Mouse (Mus musculus): Measurements from ENCODE around the gene Alkbh3.

Gene Alkbh3

DNA sequence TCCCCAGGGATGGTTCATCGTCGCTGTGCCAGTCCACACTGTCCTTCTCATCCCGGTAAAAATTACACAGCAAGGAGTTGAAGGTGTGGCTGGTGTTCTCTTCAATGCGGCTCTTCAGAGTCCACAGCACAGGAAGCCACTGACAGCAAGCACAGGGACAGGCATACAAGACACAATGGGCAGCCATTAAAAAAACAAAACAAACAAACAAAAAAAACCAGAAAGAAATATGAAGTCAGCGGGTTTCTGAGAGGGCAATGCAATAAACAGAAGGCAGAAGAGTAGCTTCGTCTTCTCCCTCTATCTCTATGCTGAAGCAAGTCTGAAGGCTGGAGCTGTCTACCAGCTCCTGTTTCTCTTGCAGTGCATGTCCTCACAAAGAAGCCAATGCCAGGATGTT is 14.4 kb downstream of the Alkbh3 start, which contains the start of gene Gm27027:
TSS of gene Gm27027 (minus strand) at position 101 of the 400 bp plus-strand sequence.
- in situ Hi-C loops (cut with MboI; ENCODE audit: low sequenced_read_pairs): no loop called here

DNA sequence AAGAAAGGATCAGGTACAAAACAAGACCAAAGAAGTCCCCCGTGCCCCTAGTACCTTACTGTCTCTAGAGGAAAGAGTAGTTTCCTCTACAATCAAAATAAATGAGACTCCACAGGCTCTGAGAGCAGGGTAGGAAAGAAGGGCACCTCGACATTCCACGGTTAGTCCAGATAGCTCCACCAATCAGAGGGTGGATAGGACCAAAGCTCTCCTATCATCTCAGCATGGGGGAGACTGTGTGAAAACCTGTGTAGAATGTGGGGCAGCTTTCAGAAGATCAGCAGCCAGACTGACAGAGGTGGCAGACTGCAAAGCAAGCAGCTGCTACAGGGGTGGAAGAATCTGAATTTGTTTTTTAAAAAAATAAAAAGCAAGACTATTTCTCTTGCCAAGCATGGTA is 17.8 kb downstream of the Alkbh3 start:
- in situ Hi-C loops (cut with MboI; ENCODE audit: low sequenced_read_pairs): no loop called here

DNA sequence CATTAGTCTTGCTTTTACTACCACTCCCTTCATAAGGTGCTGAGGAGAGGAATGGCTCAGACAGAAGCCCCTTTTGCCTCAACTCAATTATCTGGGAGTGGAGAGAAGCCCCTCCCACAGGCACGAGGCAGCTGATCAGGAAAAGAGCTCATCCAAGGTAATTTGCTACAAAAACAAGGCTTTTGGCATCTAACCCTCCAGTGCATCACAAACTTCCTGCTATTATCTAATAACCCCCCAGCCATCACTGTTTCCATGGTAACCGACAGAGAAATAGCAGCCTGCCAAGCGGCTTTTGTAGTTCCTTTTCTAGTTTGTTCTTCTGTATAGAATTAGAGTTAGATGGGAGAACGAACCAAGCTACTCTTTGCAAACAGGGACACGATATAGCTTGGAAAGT is 18.3 kb downstream of the Alkbh3 start:
- in situ Hi-C loops (cut with MboI; ENCODE audit: low sequenced_read_pairs): no loop called here

DNA sequence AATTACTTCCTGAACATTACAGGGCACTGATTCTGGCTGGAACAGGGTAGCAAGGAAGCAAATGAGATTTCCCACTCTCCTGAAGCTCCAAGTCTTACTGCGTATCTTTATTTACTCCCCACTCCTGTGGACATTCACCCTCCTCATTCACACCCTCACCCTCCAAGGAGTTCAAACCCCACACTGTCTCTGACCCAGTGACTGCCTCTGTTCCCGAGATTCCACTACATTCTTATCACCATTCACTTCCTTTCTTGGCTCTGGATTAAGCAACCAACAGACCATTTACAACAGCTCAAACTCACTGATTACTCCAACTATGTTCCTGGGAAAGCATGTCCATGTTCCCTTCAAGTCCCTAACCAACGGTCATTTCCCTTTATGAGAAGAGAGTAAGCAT is 19.3 kb downstream of the Alkbh3 start:
- in situ Hi-C loops (cut with MboI; ENCODE audit: low sequenced_read_pairs): no loop called here

DNA sequence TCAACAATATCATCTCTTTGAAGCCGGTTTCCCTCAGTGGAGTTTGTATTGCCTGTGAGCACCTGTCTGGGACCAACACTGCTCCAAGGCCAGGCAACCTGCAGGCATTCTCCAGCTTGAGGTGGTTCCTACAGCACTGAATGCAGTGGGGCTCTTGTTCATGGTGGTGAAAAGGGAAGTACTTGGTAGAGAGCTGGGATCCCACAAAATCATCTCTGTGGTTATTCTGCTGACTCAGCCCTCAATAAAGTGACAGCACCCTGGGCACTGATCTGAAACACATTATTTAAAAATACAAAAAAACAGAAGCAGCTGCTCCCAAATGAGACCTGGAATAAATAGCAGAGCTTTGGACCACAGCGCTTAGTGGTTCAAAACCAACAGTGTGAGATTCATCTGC is 22.2 kb downstream of the Alkbh3 start:
- in situ Hi-C loops (cut with MboI; ENCODE audit: low sequenced_read_pairs): no loop called here

DNA sequence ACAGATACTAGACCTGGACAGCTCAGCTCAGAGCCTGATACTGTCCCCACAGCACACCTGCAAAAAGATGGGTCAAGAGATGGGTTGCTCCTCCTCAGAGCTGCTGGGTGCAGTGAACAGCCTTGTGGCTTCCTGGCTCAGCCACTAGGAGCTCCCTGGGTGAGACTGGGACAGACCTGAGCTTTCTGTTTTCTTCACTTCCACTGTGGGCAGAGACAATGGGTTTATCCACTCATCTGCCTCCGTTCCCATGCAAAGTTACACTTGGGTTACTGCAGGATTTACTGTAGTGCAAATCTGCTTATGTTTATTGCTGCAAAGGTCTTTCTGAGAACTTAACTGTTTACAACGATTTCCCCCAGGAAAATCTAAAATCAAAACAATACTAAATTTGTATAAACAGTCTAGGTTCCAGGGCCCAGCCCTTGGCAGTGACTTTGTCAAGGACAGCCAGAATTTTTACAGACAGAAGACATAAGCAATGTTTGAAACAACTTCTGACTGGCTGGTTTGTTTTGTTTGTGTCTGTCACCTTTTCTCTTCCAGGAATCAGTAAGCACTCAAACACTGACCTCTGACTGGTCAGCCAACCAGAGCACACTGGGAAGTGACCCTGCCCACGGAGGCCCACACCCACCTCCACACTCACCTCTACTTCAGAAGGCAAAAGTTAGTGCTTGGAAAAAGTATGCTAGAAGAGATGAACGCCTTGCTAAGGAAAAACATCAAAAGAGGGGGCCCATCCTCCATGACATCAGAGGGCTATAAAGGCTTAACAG is 28.0 kb downstream of the Alkbh3 start:
- in situ Hi-C loops (cut with MboI; ENCODE audit: low sequenced_read_pairs): no loop called here

DNA sequence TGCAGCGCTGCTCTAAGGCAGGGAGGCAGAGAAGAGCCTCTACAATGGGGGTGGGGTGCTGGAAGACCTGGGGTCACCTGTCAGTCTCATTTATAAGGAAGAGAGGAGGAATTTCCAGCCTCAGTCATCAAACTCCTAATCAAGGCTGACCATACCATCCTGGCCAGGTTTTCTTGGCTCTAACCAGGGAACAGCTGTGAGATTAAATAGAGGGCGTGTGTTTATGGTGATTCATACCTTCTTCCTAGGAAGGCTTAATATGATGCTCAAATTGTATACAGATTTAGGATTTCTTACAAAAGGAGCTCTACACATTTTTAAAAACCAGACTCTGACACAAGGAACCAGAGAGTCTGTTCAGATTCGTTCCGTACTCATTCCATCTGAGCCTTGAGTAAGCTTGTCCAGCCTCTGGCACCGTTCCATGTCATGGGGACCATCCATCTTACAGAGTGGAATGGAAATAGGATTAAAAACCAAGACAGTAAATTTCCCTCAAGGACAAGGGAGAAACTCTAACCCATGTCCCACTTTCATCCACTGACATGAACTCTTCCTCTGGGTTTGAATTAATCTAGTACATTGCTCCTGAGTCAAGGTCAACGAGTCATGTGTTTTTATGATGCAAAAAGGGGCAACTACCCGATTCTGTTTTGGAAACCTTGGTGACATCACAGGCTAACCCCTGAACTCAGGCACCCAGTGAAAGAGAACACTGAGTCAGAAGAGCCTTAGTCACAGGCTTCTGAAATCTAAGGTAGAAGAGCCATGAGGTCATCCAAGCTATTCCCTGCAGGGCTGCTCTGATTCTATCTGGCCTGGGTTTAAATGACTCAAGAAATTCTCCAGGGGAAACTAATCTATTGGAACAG is 31.1 kb downstream of the Alkbh3 start:
- in situ Hi-C loops (cut with MboI; ENCODE audit: low sequenced_read_pairs): no loop called here

DNA sequence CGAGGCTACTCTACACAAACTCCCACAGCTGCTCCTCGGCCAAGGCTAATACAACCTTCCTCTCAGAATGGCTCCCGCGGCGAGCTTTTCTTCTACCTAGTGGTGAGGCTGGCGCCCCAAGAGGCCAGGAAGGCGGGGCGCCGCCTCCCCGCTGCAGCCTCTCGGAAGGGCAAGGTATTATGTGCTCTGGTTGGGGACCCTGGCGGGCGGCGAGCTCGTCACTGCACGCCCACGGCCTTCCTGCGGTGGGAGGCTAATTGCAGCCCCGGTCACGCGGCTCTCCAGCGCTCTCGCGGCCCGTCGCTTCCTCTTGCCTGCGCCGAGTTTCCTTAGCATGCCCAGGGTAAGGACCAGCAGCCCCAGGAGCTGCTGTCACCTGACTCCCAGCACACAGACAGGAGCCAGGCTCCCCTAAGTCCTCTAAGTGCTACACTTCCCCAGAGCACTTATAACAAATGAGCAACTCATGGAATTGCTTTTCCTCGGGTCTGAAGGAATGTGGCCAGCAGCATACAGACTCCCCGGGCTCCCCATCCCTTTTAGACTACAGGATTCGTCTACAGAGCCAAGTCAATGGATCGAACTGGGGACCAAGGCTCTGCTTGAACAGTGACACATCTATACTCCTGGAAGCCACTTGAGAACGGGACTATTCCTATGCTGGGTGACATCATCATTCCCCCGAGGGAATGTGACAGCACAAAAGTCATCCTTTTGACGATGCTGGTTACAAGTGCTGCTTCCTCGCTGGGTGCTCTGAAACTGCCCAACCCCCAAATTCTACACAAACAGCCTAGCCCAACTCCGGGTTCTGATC is 34.0 kb downstream of the Alkbh3 start:
- in situ Hi-C loops (cut with MboI; ENCODE audit: low sequenced_read_pairs): no loop called here

DNA sequence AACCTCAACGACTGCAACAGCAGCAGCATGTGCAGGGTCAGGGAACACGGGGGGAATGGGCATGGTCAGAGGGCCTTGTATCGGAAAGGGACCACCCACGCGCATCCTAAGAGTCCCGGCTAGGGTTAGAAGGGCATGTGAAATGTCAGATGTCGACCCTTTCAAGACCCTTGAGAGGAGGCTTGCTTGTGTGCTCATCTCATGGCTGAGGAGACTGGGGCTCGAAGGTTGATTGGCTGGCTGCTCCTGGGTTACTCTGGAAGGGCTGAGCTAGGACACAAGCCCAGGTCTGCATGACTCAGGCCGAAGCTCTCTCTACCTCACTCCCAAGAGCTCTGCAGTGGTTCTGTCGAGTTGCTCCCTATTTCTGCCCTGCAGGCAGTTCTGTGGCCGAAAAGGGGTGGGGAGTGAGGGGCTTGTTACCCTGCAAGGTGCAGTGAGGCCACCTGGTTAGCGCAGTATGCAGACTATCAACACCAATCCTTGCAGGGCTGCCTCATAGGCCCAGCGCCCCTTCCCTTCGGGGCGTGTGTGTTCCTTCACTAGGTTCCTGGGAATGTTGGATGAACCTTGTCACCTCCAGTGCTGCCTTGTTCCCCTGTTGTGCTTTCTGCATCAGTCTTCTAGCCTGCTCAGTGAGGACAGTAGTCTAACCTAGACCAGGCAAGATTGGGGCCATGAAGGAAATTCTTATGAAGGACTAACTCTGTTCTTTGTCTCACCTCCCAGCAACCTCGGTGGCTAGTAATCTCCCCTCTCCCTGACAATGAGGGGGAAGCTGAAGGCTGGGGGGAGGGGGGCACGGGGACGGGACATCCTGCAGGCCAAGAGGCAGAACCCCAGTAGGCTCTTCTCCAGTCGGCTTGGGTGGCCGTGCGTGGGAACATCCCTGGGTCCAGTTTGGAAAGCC is 34.8 kb downstream of the Alkbh3 start:
- in situ Hi-C loops (cut with MboI; ENCODE audit: low sequenced_read_pairs): no loop called here

DNA sequence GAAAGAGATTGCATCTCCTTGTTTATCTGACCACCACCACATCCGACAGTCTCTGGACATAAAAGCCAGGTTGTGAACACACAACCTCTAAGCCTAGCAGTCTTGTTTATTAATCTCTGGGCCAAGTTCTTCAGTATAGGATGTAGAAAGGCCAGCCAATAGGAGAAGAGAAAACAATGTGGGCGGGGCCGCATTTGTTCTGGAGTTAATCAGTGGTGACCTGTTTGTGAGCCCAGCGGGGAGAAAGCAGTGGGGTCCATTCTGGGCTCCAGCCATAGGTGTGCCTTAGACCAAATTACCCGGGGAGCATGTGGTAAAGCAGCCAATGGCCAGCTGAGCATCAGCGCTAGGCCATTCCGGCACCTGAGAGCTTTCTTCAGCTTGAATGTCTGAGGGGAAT is 35.6 kb downstream of the Alkbh3 start:
- in situ Hi-C loops (cut with MboI; ENCODE audit: low sequenced_read_pairs): no loop called here

DNA sequence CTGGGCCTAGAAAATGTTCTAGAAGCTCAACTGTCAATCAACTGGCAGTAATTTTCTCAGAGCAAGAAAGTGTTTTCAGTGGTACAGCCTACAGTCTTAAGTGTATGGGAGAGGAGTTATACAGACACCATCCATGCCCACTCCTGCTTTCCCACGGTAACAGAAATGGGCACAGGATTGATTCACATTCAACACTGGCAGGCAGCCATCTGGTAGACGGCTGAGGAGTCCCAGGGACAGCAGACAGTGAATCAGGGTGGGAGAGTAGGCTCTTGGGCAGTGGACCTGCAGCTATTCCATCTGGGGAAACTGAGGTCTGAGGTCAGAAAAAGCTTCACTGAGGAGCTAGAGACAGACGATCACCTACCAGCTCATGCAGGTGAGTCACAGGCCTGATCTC is 39.0 kb downstream of the Alkbh3 start:
- in situ Hi-C loops (cut with MboI; ENCODE audit: low sequenced_read_pairs): no loop called here

DNA sequence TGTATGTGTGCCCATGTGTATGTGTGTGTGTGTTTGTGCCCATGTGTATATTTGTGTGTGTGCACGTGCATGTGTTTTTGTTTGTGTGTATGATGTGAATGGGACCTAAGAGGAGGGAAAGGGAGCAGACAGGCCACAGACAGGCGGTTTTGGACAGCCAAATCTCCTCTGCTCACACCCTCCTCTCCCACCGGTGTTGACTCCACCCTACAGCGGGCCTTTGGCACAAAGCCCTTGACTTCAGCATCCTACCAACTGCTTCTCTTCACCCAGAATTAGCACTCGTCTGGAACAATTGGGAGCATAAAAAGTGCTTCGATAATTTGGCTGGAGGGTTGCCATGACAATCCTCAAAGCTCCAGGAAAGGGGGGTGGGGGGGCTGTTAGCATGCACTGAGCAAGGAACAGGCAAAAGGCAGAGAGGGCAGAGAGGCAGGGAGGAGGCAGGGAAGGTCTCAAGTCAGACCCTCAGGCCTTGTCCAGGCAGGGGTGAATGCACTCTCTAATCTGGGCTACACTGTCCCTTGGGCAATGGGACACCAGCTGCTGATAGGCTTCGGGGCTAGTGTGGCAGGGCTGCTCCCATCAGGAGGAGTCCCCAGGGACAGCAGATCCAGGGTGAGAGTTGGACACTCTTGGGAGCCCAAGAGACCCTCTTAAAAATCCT is 46.0 kb downstream of the Alkbh3 start:
- in situ Hi-C loops (cut with MboI; ENCODE audit: low sequenced_read_pairs): no loop called here

DNA sequence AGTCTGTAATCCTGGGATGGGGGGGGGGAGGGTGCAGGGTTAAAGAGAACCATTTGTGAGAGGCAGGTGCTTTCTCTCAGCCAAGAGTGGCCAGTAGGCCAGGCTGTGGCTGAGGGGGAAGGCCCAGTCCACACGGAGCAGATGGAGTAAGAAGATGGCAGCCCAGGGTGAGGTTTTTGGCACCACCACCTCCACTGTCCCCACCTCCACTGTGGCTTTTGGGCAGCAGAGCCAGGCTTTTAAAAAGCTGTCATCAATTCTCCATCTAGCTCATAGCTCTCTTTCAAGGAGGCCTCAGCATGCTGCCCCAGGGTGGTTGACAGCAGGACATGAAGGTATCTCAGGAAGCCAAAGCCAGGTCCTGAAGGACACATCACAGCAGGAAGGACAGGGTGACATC is 46.8 kb downstream of the Alkbh3 start:
- in situ Hi-C loops (cut with MboI; ENCODE audit: low sequenced_read_pairs): no loop called here

DNA sequence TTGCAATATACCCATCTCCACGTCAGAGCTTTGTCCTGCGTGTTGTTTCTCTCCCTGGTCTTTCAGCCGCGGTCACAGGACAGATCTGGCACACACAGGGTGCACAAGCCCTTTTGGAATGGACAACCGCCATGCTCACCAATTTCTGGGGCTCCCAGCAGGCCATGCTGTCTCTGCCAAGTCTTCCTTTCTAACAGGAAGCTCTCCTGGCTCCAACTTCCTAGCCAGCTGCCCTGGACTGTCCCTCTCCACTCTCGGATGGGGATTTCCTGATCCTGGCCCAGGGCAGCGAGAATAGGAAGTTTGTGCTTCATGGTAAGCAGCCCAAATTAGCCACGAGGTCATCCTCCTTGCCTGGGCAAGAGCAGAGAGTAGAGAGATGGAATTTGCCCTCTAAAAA is 48.9 kb downstream of the Alkbh3 start:
- in situ Hi-C loops (cut with MboI; ENCODE audit: low sequenced_read_pairs): no loop called here

DNA sequence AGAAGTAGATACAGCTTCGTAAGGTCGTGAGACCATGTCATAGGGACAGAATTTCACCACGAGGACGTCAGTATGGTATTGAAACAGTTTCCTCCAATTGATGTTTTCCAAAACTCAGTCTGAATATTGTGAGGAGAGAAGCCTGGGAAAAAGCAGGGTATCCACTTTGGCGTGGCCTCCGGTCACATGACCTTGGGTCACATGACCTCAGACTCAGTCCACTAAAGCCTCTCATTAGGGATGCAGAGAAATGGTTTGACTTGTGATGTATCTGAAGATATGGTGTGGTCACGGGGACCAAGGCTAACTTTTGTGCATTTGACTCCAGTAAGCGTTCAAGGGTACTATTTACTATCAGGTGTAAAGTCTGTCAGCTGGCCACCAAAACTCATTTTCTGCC is 51.3 kb downstream of the Alkbh3 start:
- in situ Hi-C loops (cut with MboI; ENCODE audit: low sequenced_read_pairs): no loop called here

DNA sequence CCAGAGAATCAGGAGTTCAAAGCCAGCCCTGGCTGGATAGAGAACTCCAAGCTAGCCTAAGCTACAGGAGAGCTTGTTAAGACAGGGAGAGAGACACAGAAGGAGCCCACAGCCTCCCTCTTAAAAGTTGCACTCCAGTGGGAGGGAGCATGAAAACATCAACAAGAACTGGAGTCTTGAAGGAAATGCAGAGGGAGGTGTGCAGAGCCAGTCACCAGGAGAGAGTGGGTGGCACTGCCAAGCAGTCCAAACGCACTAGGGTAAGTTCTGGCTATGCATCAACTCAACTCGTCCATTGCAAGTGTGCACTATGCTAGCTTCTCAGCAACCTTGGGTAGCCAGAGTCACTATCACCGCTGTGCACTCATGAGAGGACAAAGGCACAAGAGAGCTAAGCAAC is 52.4 kb downstream of the Alkbh3 start:
- in situ Hi-C loops (cut with MboI; ENCODE audit: low sequenced_read_pairs): no loop called here

DNA sequence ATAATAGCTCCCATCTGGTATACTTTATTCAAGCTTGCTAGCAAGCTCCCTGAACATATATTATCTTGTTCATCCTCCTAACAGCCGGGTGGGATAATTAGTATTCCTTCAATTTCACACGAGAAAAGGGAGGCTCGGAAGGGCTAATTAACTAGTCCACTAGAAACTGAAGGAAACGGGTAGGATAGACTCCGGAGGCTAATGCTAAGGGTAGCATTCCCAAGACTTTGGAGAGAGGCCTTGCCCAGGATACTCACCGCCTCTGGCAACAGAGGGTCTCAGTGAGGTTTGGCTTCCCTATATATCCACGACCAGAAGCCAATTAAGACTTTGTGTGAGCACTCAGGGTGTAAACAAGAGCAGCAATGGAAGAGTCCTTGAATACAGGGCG is 52.8 kb downstream of the Alkbh3 start:
- in situ Hi-C loops (cut with MboI; ENCODE audit: low sequenced_read_pairs): no loop called here

DNA sequence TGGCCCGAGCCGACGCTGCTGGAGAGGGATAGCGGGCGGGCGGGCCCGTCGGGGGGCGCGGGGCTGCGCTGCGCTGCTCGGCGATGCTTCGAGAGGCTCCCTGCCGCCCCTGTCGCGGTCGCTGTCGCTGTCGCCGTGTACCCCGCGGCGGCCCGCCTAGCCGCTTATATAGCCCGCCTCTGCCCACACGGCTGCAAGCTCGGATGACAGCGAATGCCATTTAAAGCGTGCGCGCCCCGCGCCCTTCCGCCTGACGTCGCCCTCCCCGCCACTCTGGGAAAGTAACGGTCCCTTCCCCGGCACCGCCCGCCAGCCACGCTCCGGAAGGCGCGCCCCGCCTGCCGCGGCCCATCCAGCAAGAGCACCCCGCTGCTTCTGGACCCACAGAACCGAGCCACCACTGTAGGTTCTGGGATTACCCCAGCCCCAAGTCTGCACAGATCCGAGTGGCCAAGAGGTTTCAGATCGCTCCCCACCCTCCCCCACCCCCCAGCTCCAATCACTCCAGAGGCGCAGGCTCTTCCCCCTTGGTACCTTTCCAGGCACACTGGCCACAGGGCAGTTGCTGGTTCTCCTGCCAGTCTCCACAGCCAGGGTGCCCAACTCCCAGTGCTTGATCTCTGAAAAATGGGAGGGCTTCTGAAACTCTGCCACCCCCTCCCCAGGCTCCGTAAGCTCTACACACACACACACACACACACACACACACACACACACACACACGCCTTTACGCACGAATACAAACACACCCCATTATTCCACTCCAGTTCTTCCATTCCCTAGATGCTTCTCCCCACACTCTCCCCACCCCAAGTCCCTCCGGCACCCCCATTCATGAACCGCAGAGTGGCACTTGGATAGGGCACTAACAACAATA is 53.5 kb downstream of the Alkbh3 start, which contains the start of gene Gm13889:
TSS of gene Gm13889 (minus strand) at position 294 of the 877 bp plus-strand sequence.
- in situ Hi-C loops (cut with MboI; ENCODE audit: low sequenced_read_pairs): no loop called here

DNA sequence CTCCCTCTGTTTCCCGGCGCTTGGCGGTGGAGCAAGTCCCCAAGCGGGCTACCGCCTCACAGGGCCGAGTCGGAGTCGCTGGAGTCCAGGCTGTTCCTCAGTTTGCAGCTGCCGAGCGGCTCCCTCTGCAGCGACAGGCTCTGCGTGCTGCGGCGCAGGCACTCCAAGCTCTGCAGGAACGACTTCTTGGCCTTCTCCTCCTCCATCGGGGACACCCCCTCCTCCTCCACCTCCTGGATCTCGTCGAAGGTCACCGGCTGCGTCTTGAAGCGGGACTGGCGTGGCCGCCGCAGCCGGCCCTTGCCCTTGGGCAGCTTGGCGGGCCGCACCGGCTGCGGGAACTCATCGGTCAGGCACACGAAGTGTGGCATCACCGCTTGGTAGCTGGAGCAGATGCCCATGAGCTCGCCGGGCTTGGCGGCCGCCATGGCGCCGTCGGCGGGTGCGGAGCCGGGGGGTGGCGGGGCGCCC is 54.2 kb downstream of the Alkbh3 start:
- in situ Hi-C loops (cut with MboI; ENCODE audit: low sequenced_read_pairs): no loop called here

Data from CH12F3 (cell line).